Mouse (Mus musculus): ENCODE data around the gene Mnd1.

Gene Mnd1

DNA sequence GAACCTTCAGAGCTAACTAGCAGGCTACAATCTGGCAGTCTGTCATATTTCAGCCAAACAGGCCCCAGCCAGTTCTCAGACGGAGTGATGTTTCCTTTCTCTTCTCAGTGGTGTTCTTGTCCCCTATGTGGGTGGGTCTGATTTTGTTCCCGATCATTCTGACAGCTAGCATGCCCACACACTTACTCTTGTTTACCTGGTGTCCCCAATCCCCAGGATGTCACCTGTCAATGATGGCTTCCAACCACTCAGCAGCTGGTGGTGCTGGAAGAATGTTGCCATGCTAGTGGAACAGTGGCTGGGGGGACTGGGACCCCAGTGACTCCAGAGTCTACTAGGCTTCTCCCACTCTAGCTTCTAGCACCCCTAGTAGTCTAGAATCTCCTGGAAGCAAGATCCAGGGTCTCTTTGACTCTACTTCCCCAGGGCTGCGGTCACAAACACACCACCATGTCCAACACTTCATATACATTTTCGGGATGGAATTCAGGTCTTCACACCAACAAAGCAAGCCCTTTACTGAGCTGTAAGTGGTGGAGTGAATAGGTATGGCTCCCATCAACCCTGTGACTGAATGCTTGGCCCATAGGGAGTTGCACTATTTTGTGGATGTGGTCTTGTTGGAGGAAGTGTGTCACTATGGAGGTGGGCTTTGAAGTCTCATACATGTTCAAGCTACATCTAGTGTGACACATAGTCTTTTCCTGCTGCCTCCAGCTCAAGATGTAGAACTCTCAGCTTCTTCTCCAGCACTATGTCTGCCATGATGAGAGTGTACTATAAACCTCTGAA lies 2.2 kb upstream of the Mnd1 start:
- no peak for DNase-seq (ENCODE audit: low spot score)

DNA sequence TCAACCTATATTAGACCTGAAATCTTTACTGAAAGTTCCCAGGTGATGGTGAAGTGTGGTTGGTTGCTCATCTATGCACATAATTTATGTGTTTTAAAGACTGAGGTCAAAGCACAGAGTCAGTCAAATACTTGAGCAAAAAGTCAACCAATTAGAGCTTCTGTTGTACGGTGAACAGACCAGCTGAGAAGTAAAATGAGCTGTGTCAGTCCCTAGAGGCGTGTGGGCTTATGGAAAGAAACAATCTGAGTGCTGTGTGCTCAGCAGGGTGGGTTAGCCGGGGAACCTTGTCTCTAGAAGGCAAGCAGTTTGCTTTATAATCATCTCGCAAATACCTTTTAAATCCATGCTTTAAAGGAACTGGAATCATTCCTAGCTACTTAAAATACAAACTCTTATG lies 1.4 kb upstream of the Mnd1 start:
- no peak for DNase-seq (ENCODE audit: low spot score)

DNA sequence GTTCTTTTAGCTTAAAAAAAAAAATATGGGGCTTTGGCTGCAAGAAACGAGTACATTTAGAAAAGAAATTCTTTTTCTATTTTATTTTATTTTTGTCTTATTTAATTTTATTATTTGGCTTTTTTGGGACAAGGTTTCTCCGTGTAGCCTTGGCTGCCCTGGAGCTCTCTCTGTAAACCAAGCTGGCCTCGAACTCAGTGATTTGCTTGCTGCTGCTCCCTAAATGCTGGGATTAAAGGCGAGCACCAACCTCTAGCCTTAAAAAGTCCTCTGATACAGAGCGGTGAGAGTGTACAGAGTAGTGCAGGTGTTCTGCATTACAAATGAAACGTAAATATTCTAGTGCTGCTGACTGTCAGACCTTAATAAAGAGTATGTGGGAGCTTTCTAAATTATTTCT lies 519 bp upstream of the Mnd1 start:
- DNase-seq (ENCODE audit: low spot score) = no peak

DNA sequence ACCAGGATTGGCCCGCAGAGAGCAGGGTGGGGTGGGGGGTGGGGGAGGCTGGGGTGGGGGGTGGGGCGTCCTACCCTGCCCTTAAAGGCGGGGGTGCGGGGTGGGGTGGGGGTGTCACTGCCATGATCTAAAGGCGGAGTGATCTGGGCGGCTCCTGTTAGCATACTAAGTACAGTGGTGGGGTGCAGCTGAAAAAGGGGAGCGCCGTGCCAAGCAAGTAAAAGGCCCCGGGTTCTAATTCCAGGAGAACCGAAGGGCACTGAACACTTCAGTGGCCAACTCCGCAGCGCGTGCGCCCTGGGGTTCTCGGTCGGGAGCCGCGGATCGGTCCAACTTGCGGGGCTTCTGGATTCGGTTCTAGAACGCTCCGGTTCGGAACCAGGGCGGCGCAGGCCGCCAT lies 440 bp downstream of the Mnd1 start:
- DNase-seq (ENCODE audit: low spot score) = no peak

DNA sequence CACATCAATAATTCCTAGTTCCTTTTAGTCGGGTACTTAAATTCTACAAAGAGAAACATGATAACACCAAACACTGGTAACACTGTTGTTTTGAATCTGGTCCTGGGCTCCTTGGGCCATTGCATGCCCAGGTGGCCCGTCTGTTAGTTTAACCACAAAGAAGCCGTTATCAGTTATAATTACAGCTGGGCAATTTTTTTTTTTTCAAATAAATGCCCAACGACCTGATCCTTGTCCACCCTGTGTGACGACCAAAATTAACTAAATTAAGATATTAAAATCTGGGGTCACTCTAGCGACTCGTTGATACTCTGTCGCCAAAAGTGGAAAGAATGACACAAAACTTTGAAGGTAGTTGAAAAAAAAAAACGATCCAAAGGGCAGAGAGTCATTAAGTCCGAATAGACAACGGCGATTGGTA lies 855 bp downstream of the Mnd1 start:
- no peak for DNase-seq (ENCODE audit: low spot score)

DNA sequence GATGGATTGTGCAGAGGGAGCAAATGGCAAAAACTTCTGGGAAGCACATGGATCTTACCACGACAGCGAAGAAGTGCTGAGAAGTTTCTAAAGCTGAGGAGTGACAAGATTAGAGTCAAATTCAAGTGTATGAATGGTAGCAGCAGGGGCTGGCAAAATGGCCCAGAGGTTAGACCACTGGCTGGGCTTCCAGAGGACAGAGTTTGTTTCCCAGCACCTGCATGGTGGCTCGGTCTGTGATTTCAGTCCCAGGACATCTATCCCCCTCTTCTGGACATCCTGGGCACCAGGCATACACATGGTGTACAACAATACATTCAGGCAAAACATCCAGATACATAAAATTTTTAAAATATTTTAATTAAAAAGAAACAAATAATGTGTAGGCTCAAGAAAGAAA lies 5.8 kb downstream of the Mnd1 start:
- no peak for DNase-seq (ENCODE audit: low spot score)

DNA sequence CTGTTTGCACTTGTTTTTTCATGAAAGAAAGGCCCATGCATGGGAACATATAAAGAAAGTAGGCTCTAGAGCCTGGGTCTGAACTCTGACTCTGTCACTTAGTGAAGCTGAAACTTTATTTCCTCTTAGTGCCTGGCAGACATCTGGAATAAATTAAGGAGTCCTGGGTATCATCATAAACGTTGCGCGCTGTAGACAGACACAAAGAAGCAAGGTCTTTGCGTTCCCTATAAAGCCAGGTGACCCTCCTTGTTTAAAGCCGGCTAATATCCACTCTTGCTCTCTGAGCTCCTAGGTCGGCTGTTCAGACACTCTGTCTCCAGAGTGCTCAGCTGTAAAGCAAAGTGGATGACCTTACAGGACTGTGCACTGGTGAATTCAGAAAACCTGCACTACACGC lies 14.6 kb downstream of the Mnd1 start:
- DNase-seq (ENCODE audit: low spot score) = no peak

DNA sequence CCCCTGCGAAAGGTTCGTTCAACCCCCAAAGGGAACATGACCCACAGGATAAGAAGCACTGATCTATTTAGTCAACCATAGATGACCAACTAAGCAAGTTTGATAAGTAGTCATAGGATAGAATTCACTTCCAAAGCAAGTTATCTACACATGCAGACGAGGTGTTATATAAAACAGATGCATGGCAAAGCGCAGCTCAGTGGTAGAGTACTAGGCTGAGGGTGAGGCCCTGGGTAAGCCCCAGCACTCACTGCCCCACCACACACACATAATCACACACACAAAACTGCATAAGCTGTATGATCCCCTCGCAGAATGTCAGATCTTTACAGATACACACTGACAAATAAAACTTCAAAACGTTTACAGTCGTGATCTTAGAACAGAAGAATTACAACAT lies 19.1 kb downstream of the Mnd1 start:
- DNase-seq (ENCODE audit: low spot score) = no peak

DNA sequence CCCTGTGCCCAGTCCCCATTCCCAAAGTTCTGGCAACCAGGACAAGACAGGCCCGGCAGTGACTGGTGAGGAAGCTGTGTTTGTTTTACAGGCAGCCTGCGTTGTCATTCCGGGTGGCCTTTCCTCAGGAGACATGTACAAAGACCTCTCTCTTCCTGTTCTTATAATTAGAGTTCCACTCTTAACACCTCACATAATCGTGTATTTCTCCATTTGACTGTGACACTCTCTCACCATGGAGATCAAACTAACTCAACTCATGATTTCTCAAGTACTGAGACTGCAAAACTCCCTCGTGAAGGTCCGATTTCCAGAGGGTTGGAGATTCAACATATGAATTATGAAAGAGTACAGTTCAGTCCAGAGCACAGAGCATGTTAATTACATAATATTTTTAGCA lies 19.7 kb downstream of the Mnd1 start:
- DNase-seq (ENCODE audit: low spot score) = no peak

DNA sequence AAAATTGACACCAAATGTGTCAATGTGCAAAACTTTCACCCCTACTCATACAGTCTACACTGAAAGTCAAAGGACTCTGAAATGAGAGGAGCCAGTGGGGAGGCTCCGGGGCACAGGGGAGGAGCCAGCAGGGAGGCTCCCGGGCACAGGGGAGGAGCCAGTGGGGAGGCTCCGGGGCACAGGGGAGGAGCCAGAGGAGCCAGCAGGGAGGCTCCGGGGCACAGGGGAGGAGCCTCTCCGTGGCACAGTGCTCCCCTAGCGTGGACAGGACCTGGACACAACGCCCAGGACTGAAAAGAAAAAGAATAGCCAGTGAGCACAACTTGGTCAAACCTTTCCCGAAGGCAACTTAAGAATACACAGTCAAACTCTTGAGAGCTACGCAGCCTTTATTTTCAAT lies 20.2 kb downstream of the Mnd1 start:
- no peak for DNase-seq (ENCODE audit: low spot score)

DNA sequence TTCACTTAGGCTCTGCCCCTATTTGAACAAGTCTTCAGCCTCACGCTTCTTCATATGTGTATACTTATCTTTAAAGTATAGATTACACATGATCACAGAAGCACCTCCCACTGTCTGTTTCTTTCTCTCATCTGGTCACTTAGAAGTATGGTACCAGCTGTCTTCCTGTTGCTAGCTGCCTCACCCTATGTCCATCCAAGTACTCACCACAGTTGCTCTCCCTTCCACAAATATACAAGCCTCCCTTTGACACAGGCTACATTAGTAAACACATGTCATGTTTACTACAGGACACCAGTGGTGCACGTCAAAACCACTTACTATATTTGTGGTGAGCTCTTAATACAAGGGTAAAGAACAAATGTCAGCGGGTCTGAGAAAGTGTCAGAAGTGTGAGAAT lies 24.2 kb downstream of the Mnd1 start:
- no peak for DNase-seq (ENCODE audit: low spot score)

DNA sequence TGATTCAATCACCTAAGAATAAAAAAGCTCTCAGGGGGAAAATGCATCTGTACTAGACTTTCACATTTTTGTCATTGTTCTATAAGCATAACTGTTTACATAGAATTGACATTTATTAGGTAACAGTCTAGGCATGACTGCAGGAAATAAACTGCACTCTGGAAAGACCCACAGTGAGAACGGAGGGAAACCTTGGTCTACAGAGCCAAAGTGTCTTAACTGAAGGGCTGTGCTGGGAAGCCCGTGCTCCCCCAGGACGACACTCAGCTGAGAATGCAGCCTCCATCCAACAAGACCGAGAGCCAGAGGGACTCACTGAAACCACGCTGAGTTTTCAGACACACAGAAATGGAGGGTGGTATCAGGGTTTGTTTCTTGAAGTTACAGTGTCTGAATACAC lies 24.8 kb downstream of the Mnd1 start:
- no peak for DNase-seq (ENCODE audit: low spot score)

DNA sequence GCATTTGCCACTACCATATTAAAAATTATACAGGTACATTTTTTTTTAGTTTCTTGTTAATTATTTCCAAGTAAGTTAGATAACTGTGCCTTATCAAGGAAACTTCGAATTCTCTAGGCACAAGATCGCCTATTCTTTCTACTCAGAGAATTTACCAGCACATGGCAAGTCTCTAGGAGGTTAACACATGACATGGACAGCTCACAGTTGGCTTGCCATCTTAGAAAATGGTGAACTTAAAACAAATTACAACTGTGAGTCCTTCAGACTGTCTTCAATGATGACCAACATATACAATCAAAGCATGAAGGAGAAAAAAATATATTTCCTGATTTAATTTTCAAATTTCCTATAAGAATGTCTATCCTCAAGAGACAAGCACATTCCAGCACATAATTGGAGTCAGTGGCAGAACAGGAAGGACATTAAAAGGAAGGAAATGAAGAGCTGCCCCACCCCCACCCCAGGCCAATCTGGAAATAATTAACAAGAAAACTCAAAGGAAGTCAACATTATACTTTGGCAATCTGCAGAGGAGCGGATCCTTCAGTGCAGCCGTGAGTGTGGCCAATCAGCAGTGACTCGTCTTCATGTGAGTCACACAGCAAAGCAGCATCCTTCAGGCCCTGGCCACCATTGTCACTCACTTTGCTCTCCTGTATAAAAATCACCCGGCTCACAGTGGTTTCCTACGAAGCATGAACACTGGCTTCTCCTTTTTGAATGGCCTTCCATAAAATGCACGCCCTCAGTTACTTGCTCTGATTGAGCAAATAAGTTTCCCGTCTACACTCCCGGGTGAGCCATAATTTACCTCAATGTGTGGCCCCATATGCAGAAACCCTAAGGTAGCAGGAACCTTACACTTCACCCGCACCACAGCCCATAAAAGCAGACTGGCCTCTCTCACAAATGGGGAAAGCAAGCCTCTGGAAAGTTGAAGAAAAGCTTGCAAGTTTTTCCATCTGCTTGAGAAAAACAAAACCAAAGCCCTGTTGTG lies 26.4 kb downstream of the Mnd1 start:
- no peak for DNase-seq (ENCODE audit: low spot score)

DNA sequence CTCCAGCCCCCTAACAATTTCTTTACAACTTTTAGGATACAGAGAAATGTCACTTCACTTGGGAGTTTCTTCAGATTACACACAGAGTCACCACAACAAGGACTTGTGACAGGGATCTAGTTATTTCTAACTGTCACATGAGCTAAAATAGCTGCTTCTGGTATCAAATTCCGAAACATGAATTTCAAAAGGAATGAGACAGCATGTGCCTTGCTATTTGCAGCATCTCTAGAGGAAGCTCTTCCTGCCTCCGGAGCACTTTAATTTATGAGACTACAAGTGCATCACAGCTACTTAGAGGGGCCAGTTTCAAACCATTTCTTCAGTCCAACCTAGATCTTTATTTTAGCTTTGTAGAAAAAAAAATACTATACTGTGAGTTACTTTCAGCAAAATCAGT lies 28.2 kb downstream of the Mnd1 start:
- no peak for DNase-seq (ENCODE audit: low spot score)

DNA sequence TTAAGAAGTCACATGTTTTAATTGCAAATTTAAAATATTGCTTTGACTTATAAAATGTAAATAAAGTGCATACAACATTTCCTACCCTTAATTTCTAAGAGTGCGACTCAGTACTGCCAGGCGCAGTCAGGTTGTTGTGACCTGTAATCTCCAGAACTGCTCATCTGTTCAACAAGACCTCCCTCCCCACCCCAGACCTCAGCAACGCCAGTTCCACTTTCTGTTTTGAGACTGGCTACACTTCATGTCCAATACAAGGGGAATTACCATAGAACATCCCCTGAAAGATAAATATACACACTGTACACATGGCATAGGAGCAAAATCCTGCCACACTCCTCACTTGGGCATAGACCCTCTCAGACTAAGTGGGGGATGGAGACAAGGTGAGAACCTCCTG lies 28.9 kb downstream of the Mnd1 start:
- DNase-seq (ENCODE audit: low spot score) = no peak

DNA sequence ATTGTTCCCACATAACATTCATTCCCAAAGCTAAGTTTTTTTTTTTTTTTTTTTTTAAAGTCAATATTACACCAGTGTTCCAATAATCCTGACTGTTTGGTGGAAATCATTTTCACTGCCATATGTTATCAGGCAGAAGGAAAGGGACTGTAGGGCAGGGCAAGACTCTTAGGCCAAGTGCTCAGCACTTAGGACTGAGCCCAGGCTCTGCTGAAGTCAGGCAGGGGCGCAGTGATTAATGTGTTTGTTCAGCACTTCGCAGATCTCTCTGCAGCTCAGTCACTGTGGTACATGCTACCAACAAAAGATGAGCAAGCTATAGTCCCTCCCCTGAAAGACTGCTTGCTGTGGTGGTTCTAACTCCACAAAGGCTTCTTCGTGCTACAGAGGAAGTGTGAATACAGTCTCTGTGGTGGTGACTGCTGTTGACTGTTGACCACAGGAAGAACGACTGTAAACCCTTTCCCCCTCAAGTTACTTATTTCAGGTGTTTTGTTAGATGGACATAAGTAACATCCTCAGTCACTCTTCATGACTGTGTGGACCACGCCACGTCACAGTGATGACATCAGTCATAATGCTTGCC lies 29.8 kb downstream of the Mnd1 start:
- DNase-seq (ENCODE audit: low spot score) = no peak

DNA sequence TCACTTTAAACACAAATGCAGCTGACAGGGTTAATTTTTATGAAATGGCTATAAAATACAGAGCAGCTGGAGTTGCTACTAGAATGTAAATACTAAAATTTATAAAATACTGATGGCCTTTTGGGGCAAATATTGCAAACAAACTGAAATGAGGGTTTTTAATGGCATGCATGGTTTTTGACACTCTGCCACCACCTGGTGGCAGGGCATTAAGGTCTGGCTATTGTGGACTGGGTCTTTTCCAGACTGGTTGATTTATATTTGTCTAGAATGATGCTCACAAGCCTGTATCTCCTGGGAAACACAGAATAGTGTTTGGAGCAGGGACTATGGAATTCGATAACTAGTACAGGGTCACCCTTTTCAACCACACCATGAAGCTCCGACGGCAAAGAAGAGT lies 32.1 kb downstream of the Mnd1 start:
- DNase-seq (ENCODE audit: low spot score) = no peak

DNA sequence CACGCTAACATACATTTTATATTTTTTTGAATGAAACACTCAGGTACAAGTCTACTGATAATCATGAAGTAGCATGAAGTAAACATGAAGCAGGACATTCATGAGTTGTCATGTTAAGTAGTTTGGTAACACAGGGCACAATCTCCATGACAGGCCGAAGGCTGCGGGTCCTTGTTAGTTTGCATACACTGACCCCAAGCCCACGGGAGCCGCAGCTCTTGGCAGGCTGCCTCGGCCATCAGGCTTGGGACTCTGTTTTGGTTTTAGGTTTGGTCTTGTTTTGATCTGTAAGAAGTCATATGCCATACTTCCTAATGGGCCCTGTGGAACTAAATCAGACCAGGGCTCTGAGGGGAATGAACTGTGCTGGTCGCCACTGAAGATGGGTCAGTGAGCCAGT lies 36.9 kb downstream of the Mnd1 start:
- no peak for DNase-seq (ENCODE audit: low spot score)

DNA sequence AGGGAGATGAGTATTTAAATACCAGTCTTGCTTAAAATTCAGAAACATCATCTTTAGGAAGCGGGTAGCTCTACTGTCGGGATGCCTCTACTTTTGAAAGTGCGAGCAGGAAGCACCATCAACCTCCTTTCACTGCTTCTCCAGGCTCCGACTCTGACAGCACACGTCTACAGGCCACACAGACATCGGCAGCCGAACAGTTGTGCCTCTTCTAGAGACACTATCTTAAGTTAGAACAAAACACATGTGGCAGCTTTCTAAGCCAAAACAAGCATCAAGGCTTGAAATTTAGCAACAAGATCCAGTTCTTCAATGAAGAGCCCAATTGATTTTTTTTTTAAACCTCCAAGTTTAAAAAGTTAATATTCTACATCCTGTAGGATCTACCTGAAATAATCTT lies 37.4 kb downstream of the Mnd1 start:
- DNase-seq (ENCODE audit: low spot score) = no peak

DNA sequence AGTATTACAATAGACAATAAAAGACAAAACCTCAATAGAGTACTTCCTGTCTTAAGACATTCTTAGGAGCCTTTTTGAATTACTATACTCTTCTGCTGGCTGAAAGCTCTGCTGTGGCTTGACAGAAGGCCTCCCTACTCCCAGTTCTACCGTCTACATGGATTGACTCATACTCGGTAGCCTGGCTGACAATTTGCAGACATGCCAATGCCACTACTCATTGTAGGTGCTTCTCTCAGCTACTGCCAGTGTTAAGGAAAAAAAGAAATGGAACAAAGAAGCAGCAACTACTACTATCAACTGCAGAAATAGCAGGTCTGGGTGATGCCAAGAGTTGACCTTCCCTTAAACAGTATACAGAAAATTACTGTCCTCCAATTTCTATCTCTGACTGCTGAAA lies 47.0 kb downstream of the Mnd1 start:
- no peak for DNase-seq (ENCODE audit: low spot score)

DNA sequence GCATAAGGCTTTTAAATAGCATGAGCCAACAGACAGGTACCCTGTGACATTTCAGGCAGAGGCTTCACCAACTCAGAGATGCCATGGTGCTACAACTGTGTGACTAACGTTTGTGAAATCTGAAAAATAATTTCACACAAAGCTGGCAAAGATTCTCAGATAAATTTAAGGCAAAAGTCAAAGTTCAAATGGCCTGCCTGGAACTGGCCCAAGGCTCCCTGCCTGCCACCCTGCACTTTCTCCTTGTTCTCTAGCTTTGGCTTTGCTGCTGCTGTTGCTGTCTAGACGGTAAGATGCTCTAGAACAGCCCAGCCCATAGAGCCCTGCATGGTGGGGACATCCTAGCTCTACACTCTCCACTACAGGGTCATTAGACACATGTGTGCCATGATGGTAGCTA lies 49.5 kb downstream of the Mnd1 start:
- DNase-seq (ENCODE audit: low spot score) = no peak

DNA sequence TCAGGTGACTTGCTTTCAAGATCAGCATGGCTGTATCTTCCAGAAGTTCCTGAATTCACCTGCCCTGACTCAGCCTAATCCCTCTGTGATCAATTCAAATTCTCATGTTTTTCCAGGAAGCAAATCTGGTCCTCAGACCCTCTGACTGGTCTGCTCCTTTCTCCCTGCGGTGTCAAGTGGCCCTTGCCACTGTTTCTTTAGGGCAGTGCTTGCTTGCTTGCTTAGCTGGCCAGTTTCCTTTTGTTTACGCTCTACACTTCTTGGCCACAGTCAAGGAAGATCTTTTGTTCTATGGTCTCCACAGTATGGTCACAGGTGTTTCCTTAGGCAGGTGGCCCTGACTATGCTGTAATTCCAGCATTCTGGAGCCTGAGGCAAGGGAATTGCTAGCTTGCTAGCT lies 52.0 kb downstream of the Mnd1 start:
- DNase-seq (ENCODE audit: low spot score) = no peak

DNA sequence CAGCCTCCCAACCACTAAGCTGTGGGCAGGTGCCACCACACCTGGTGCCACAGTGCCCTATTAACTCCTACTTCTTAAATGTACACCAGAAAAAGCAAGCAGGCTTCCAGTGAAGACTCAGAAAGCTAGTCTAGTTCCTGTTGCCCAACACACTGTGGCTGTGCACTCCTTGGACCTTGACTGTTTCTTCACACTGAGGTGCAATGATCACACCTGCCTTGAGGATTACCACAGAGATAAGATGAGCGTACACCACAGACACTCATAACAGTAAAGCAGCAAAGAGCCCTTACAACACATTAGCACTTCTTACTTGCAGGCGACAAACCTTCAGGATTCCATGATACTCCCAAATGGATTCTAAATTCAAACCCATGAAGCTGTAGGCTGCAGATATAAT lies 62.7 kb downstream of the Mnd1 start:
- no peak for DNase-seq (ENCODE audit: low spot score)
